Mouse (Mus musculus) forebrain, embryonic 12.5 days (tissue): ENCODE results near the gene Lpar1. TPM values are rescaled to one million over a fixed set of nuclear protein-coding genes. Genes with fewer than 3 reads are reported as not detected.

Source experiments
- ATAC-seq: fragments of 200-750 bp; cut with Nextera tagmentation; 2 replicates; pipeline ENCODE4 v1.8.0; 2017; ENCODE audit warnings: moderate TSS enrichment; ENCODE audit not compliant: low FRiP score
- H3K27ac ChIP-seq: fragments of 300-500 bp; sonication (generic); 2 replicates; pipeline ENCODE4 v1.5.1; 2016; ENCODE audit warnings: mild to moderate bottlenecking
- H3K27me3 ChIP-seq: fragments of 300-500 bp; sonication (generic); 2 replicates; pipeline ENCODE4 v1.6.1; 2016; ENCODE audit warnings: mild to moderate bottlenecking
- H3K36me3 ChIP-seq: fragments of 300-500 bp; sonication (generic); replicated peaks from 2 replicates; pipeline ENCODE4 v1.6.1; 2016; ENCODE audit warnings: mild to moderate bottlenecking
- H3K4me1 ChIP-seq: fragments of 300-500 bp; sonication (generic); 2 replicates; pipeline ENCODE4 v1.6.1; 2016
- H3K4me2 ChIP-seq: fragments of 300-500 bp; sonication (generic); 2 replicates; pipeline ENCODE4 v1.6.1; 2016; ENCODE audit warnings: mild to moderate bottlenecking, moderate library complexity
- H3K4me3 ChIP-seq: fragments of 300-500 bp; sonication (generic); replicated peaks from 2 replicates; pipeline ENCODE4 v1.5.1; 2016; ENCODE audit warnings: mild to moderate bottlenecking
- H3K9ac ChIP-seq: fragments of 300-500 bp; sonication (generic); 2 replicates; pipeline ENCODE4 v1.6.1; 2016; ENCODE audit warnings: mild to moderate bottlenecking
- H3K9me3 ChIP-seq: fragments of 300-500 bp; sonication (generic); 2 replicates; pipeline ENCODE4 v1.6.1; 2016
- WGBS: fragments of 180-500 bp; shearing (Covaris S2); methylation state at CpG from one replicate; pipeline ENCODE4 v1.1.7; 2016; 5-methylcytosine and 5-hydroxymethylcytosine counted together
- polyA plus RNA-seq: library from polyadenylated mRNA; unstranded; fragments of >200 nt; fragmentation: Nextera tagmentation; extraction: Ambion mirVana; gene quantifications from 2 replicates; pipeline ENCODE4 v1.2.1, GENCODE M21; 2016

Gene Lpar1
- 45.9 and 50.2 TPM in 2 replicates for polyA plus RNA-seq

DNA sequence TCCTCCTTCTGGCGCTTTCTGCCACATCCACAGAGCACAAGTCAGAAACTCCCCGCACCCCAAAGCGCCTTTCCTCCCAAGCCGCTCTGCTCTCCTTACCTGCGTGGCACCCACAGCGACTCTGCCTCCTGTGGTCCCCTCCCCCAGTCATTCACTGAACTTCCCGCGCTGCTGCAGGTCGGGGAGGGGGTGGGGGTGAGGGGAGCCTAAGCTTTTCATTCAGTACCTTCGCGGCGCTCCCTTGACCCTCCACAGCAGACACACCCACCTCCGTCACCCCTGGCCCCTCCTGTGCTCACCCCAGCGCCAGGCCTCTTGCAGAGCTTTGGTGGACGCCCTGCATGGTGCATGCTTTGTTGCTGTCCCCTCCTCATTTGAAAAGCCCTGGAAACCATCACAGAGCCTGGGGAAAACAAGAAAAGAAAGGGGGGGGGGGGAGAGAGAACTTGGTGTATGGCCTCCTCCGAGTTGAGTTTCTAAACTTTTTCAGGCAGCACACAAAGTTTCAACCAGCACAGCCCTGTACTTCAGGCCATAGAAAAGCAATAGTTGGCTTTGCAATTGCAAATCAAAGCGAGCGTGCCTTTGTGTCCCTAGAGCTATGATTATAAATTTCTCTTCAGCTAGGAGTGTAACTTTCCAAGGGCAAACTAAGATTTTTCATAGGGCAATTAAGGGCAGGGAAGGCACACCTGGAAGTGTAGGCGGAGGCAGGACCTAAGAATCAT is at the start of gene Lpar1:
Gene Lpar1, minus strand, starts transcription at position 268 of the 728 bp plus-strand sequence.
- Histone ChIP-seq H3K9me3 (no peaks in the 10 kb centered on the region), H3K27ac (peak within 1 kb of the TSS; percentile 72), H3K27me3 (peaks cover 8% of the 10 kb centered on the region; the same call in 1 of the 2 replicates), H3K9ac (peak within 1 kb of the TSS; percentile 70), H3K4me1 (peaks cover 15% of the 10 kb centered on the region), H3K36me3 (no peaks in the 10 kb centered on the region), H3K4me3 (peak within 1 kb of the TSS; percentile 70), H3K4me2 (peak within 1 kb of the TSS; percentile 86)
- ATAC-seq: peak; percentile 64
- 2% methylated on average over 19 of the region's 19 CpGs for WGBS

DNA sequence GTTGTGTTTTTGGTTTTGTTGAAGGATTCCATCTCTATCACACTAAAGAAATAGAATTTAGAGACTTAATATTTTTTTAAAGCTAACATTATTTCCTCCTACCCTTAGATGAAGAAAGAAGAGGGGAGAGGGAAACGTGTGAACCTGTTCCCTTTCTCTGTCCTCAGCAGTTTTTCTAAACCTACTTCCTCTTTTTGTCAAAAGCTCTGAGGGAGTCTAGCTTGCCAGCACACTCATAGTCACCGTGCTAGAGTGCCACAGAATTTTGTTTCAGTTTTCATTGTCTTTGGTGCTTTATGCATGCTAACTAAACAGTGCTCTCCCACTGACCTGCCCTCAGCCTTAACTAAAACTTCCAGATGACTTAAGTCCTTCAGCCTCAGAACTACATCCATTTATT is 32.2 kb upstream of the Lpar1 start:
- ATAC-seq: no peak
- Histone ChIP-seq H3K9me3 (no peaks in the 10 kb centered on the region), H3K4me3 (no peak overlapping the region), H3K4me2 (no peak overlapping the region), H3K9ac (no peak overlapping the region), H3K36me3 (no peaks in the 10 kb centered on the region), H3K27me3 (no peaks in the 10 kb centered on the region), H3K27ac (no peak overlapping the region), H3K4me1 (no peaks in the 10 kb centered on the region)
- 40% methylated on average over 2 of the region's 2 CpGs for WGBS

DNA sequence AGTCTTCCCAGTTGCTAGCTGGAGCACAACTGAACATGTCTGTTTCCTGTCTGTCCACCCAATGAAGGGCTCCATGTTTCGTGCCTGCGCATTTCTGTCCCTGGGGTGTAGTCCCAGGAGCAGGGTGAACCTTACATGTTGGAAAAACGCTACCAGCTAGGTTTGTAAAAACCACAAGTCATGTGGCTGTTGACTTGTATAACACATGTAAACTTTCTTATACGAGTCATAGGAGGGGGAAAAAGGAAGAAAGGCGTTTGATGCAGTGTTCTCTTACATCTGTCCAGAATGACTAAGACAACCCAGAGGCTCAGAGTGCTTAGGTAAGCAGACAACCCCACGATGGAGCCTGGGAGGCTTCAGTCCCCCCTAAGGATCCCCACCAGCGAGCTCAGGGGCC is 27.5 kb upstream of the Lpar1 start:
- Histone ChIP-seq H3K4me1 (no peaks in the 10 kb centered on the region), H3K36me3 (no peaks in the 10 kb centered on the region), H3K27ac (no peak overlapping the region), H3K4me2 (no peak overlapping the region), H3K4me3 (no peak overlapping the region), H3K27me3 (no peaks in the 10 kb centered on the region), H3K9ac (no peak overlapping the region), H3K9me3 (no peaks in the 10 kb centered on the region)
- 78% methylated on average over 7 of the region's 7 CpGs for WGBS
- ATAC-seq: no peak

DNA sequence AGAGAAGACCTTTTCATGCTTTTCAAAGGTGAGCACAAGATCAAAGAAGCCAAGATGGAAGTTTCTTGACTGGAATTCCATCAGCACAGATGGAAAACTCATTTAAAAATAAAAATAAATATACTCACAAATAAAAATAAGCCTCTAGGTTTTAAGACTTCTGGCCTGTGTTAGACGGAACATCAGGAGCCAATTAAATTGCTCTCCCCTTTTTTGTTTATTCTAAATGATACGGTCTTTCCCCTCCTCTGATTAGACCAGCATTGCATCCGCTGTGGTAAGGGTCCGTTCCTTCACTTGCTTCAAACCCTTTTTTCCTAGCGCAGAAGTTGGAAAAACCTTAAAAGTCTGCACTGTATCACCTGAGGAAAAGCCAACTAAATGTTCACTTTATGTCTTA is 26.8 kb upstream of the Lpar1 start:
- H3K9me3 ChIP-seq: no peaks in the 10 kb centered on the region
- H3K27ac ChIP-seq: no peak overlapping the region
- no peak overlapping the region for H3K9ac ChIP-seq
- no peaks in the 10 kb centered on the region for H3K36me3 ChIP-seq
- H3K27me3 ChIP-seq: no peaks in the 10 kb centered on the region
- no peak overlapping the region for H3K4me3 ChIP-seq
- ATAC-seq: no peak
- no peak overlapping the region for H3K4me2 ChIP-seq
- 82% methylated on average over 5 of the region's 5 CpGs for WGBS
- no peaks in the 10 kb centered on the region for H3K4me1 ChIP-seq

GRCm38 (mm10) chr4:58580098-58580497 is 26.4 kb upstream of the Lpar1 start:
- H3K4me2 ChIP-seq: no peak overlapping the region
- no peaks in the 10 kb centered on the region for H3K4me1 ChIP-seq
- H3K27ac ChIP-seq: no peak overlapping the region
- 85% methylated on average over 10 of the region's 10 CpGs for WGBS
- no peaks in the 10 kb centered on the region for H3K9me3 ChIP-seq
- H3K9ac ChIP-seq: no peak overlapping the region
- no peaks in the 10 kb centered on the region for H3K27me3 ChIP-seq
- no peaks in the 10 kb centered on the region for H3K36me3 ChIP-seq
- H3K4me3 ChIP-seq: no peak overlapping the region
- no peak for ATAC-seq

- 0 out of 2 replicates have a peak, but pooled peaks cover 6% of the 10 kb centered on the region for H3K27me3 ChIP-seq
- no peaks in the 10 kb centered on the region for H3K36me3 ChIP-seq
- 56% methylated on average over 2 of the region's 2 CpGs for WGBS
- no peaks in the 10 kb centered on the region for H3K4me1 ChIP-seq
- H3K4me3 ChIP-seq: no peak overlapping the region
- no peak overlapping the region for H3K27ac ChIP-seq
- ATAC-seq: no peak
- H3K9me3 ChIP-seq: no peaks in the 10 kb centered on the region
- no peak overlapping the region for H3K9ac ChIP-seq
- no peak overlapping the region for H3K4me2 ChIP-seq
Measured at GRCm38 (mm10) chr4:58578488-58578887, 24.8 kb upstream of the Lpar1 start.

DNA sequence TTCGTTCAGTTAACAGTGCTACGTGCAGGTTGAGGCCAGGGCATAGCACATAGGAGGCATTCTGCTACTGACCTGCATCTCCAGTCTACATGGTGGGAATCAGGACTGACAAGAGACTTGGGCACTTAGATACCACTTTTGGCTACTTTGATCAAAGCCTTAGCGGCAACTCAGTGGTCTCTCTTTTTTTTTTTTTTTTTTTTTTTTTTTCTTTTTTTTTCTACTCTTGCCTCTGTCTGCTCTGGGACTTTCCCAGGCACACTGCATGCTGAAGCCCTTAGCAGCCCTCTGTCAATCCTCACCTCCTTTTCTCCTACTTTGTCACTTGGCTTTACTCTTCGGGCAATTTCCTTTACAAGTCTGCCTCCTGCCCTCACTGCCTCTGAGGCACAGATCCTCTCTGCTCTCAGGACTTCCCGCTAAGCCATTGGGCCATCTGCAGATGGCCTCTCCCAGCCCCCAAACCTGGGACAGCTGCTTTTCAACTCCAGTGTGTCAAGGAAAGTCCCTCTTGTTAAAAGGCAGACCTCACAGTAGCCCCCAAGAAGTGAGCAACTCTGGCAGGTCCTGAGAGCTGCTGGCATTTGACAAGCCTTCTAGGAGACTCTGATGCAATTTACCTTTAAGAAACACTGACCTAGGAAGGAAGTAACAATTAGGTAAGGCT is 23.8 kb upstream of the Lpar1 start:
- 0 out of 2 replicates have a peak, but pooled peaks cover 6% of the 10 kb centered on the region for H3K27me3 ChIP-seq
- H3K27ac ChIP-seq: no peak overlapping the region
- ATAC-seq: no peak
- no peaks in the 10 kb centered on the region for H3K9me3 ChIP-seq
- no peak overlapping the region for H3K4me2 ChIP-seq
- no peak overlapping the region for H3K9ac ChIP-seq
- 49% methylated on average over 5 of the region's 5 CpGs for WGBS
- no peaks in the 10 kb centered on the region for H3K36me3 ChIP-seq
- H3K4me1 ChIP-seq: no peaks in the 10 kb centered on the region
- H3K4me3 ChIP-seq: no peak overlapping the region

DNA sequence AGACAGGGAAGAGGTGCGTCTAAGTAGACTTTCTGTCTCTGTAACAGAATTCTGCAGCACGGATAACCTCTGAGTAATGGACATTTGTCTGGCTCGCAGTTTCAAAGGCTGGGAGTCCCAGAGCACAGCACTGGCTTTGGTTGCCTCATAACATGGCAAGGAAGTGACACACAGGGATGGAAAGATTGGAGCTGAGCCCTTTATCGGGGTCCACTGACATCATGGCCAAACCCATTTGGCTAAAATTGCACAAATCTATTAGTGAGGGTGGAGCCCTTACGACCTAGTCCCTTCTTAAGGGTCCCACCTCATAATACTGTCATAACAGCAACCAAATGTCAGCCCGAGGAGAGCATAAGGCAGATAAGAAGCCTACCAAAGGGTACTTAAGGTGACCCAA is 22.1 kb upstream of the Lpar1 start:
- H3K27ac ChIP-seq: no peak overlapping the region
- no peak overlapping the region for H3K4me3 ChIP-seq
- WGBS: 88% methylated on average over 6 of the region's 6 CpGs
- peaks cover 6% of the 10 kb centered on the region for H3K4me1 ChIP-seq
- ATAC-seq: no peak
- H3K27me3 ChIP-seq: 0 out of 2 replicates have a peak, but pooled peaks cover 6% of the 10 kb centered on the region
- no peak overlapping the region for H3K9ac ChIP-seq
- no peaks in the 10 kb centered on the region for H3K36me3 ChIP-seq
- H3K4me2 ChIP-seq: no peak overlapping the region
- no peaks in the 10 kb centered on the region for H3K9me3 ChIP-seq

DNA sequence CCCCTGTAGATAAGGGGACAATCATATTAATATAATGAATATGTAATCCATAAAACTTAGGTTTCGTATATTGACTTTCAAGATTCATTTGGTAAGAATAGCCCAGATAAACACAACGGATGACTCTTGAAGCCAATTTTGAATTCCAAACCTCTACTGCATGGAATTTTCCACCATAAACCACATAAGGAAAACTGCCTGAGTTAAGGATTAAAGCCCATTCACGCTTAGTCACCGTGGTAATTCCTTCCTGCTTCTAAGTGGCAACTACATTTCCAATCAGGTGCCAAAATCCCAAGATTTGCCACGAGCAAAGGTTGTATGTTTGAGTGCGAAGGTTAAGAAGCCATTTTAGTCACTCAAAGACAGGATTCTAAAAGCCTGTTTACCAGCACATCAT is 20.3 kb upstream of the Lpar1 start:
- Histone ChIP-seq H3K36me3 (no peaks in the 10 kb centered on the region), H3K4me1 (peaks cover 6% of the 10 kb centered on the region), H3K27ac (no peak overlapping the region), H3K9ac (no peak overlapping the region), H3K9me3 (no peaks in the 10 kb centered on the region), H3K27me3 (0 out of 2 replicates have a peak, but pooled peaks cover 6% of the 10 kb centered on the region), H3K4me3 (no peak overlapping the region), H3K4me2 (no peak overlapping the region)
- WGBS: 64% methylated on average over 6 of the region's 6 CpGs
- no peak for ATAC-seq

DNA sequence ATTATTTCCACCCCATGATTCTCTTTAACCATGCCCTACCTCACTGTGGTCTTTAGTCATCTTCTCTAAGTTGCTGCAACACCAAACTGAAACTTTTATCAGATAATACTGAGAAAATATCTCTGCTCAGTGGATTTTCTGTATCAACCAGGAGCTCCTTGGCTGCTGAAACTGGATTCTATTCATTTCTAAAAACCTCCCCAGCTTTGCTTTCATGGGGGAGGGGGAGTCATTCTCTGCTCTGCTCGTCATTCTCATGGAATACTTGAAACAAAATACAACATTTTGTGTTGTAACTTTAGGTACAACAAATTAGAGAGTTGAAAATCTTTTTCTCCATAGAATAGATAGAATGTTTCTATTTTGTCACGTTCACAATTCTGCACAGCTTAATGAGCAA is 18.7 kb upstream of the Lpar1 start:
- no peak overlapping the region for H3K27ac ChIP-seq
- no peaks in the 10 kb centered on the region for H3K9me3 ChIP-seq
- no peak overlapping the region for H3K4me3 ChIP-seq
- H3K9ac ChIP-seq: no peak overlapping the region
- no peak overlapping the region for H3K4me2 ChIP-seq
- H3K27me3 ChIP-seq: 0 out of 2 replicates have a peak, but pooled peaks cover 6% of the 10 kb centered on the region
- ATAC-seq: no peak
- H3K36me3 ChIP-seq: no peaks in the 10 kb centered on the region
- H3K4me1 ChIP-seq: peaks cover 6% of the 10 kb centered on the region
- WGBS: 47% methylated on average over 2 of the region's 2 CpGs

DNA sequence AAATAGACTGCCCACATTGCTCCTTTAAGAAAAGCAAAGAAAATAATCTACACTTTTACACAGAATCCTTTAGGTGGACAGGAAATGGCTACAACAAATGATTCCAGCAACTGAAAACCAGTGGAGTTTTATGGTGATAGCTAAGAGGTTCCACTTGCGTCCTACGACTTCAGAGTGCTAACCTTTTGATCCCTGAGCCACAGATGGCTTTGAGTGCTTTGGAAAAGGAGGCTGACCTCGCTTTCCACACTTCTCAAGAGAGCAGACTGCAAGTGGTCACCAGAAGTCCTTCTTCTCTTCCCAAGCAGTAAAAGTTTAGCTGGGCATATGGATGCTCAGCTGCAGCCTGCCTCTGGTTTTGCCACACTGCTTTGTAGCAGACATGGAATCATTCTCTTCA is 18.0 kb upstream of the Lpar1 start:
- WGBS: 6% methylated on average over 3 of the region's 3 CpGs
- ATAC-seq: no peak
- no peak overlapping the region for H3K4me3 ChIP-seq

GRCm38 (mm10) chr4:58571232-58571631 is 17.5 kb upstream of the Lpar1 start:
- Histone ChIP-seq H3K27me3 (0 out of 2 replicates have a peak, but pooled peaks cover 6% of the 10 kb centered on the region), H3K9ac (no peak overlapping the region), H3K4me1 (peaks cover 6% of the 10 kb centered on the region), H3K4me3 (no peak overlapping the region), H3K4me2 (no peak overlapping the region), H3K9me3 (no peaks in the 10 kb centered on the region), H3K36me3 (no peaks in the 10 kb centered on the region), H3K27ac (no peak overlapping the region)
- WGBS: 3% methylated on average over 1 of the region's 1 CpGs
- ATAC-seq: no peak

More for the DNA sequence above, 18.0 kb upstream of the Lpar1 start:
- Histone ChIP-seq H3K27me3 (0 out of 2 replicates have a peak, but pooled peaks cover 6% of the 10 kb centered on the region), H3K36me3 (no peaks in the 10 kb centered on the region), H3K4me2 (no peak overlapping the region), H3K9me3 (no peaks in the 10 kb centered on the region), H3K4me1 (peaks cover 6% of the 10 kb centered on the region), H3K27ac (no peak overlapping the region), H3K9ac (no peak overlapping the region)
